Mouse (Mus musculus) forebrain, embryonic 16.5 days (tissue): ENCODE results near the gene Cox17. TPM values are rescaled to one million over a fixed set of nuclear protein-coding genes. Genes with fewer than 3 reads are reported as not detected.
A peak's percentile ranks its signal among the peaks of the same experiment; 100 is the strongest.

ENCODE experiments used
- ATAC-seq: fragments of 200-750 bp; cut with Nextera tagmentation; 2 replicates; pipeline ENCODE4 v1.8.0; 2017; ENCODE audit warnings: mild to moderate bottlenecking, moderate library complexity
- H3K27ac ChIP-seq: fragments of 300-500 bp; sonication (generic); 2 replicates; pipeline ENCODE4 v1.5.1; 2014; ENCODE audit warnings: low read length, control low read depth
- H3K27me3 ChIP-seq: fragments of 300-500 bp; sonication (generic); replicated peaks from 2 replicates; pipeline ENCODE4 v1.6.1; 2014; ENCODE audit warnings: low read length; ENCODE audit not compliant: control insufficient read depth, insufficient read depth
- H3K36me3 ChIP-seq: fragments of 300-500 bp; sonication (generic); 2 replicates; pipeline ENCODE4 v1.6.1; 2014; ENCODE audit not compliant: control insufficient read depth, insufficient read depth
- H3K4me1 ChIP-seq: fragments of 300-500 bp; sonication (generic); replicated peaks from 2 replicates; pipeline ENCODE4 v1.6.1; 2014; ENCODE audit warnings: low read length; ENCODE audit not compliant: control insufficient read depth, insufficient read depth
- H3K4me2 ChIP-seq: fragments of 300-500 bp; sonication (generic); 2 replicates; pipeline ENCODE4 v1.6.1; 2014; ENCODE audit warnings: mild to moderate bottlenecking, low read length, control low read depth
- H3K4me3 ChIP-seq: fragments of 300-500 bp; sonication (generic); replicated peaks from 2 replicates; pipeline ENCODE4 v1.5.1; 2014; ENCODE audit warnings: mild to moderate bottlenecking, low read length, control low read depth
- H3K9ac ChIP-seq: fragments of 300-500 bp; sonication (generic); replicated peaks from 2 replicates; pipeline ENCODE4 v1.6.1; 2014; ENCODE audit warnings: low read depth, low read length, control low read depth
- H3K9me3 ChIP-seq: fragments of 300-500 bp; sonication (generic); 2 replicates; pipeline ENCODE4 v1.6.1; 2016; ENCODE audit warnings: low read length; ENCODE audit not compliant: control insufficient read depth
- WGBS: fragments of 180-500 bp; shearing (Covaris S2); extraction: QIAGEN DNeasy Blood & Tissue Kit; methylation state at CpG from one replicate; pipeline ENCODE4 v1.1.7; 2014; 5-methylcytosine and 5-hydroxymethylcytosine counted together
- polyA plus RNA-seq: library from polyadenylated mRNA; unstranded; fragments of >200 nt; fragmentation: Nextera tagmentation; extraction: Ambion mirVana; gene quantifications from 2 replicates; pipeline ENCODE4 v1.2.1, GENCODE M21; 2015

The Cox17 gene
- polyA plus RNA-seq, 1 experiment from 2014 or later, result 88.6 TPM

GRCm38 (mm10) chr16:38373941-38374340 lies 27.1 kb downstream of the Cox17 start:
- no peak for ATAC-seq
- no peaks in the 10 kb centered on the region for H3K27me3 ChIP-seq
- WGBS, result 82% methylated on average over 16 of the region's 16 CpGs
- no peaks in the 10 kb centered on the region for H3K9me3 ChIP-seq
- H3K36me3 ChIP-seq, result no peaks in the 10 kb centered on the region
- H3K27ac ChIP-seq, result no peak overlapping the region
- H3K4me2 ChIP-seq, result no peak overlapping the region
- H3K9ac ChIP-seq, result no peak overlapping the region
- H3K4me1 ChIP-seq, result peaks cover 12% of the 10 kb centered on the region
- no peak overlapping the region for H3K4me3 ChIP-seq

- Histone ChIP-seq H3K36me3 (no peaks in the 10 kb centered on the region), H3K27me3 (no peaks in the 10 kb centered on the region), H3K4me3 (no peak overlapping the region), H3K4me1 (peaks cover 12% of the 10 kb centered on the region), H3K27ac (no peak overlapping the region), H3K9ac (no peak overlapping the region), H3K4me2 (no peak overlapping the region), H3K9me3 (no peaks in the 10 kb centered on the region)
- no peak for ATAC-seq
- 83% methylated on average over 10 of the region's 10 CpGs for WGBS
These were observed 27.8 kb downstream of the Cox17 start for GRCm38 (mm10) chr16:38374379-38375140.

GRCm38 (mm10) chr16:38375182-38375581 lies 28.4 kb downstream of the Cox17 start:
- H3K36me3 ChIP-seq, result no peaks in the 10 kb centered on the region
- no peaks in the 10 kb centered on the region for H3K27me3 ChIP-seq
- H3K4me3 ChIP-seq, result no peak overlapping the region
- no peaks in the 10 kb centered on the region for H3K9me3 ChIP-seq
- H3K4me1 ChIP-seq, result peaks cover 12% of the 10 kb centered on the region
- ATAC-seq, result no peak
- no peak overlapping the region for H3K27ac ChIP-seq
- WGBS, result 85% methylated on average over 7 of the region's 7 CpGs
- no peak overlapping the region for H3K9ac ChIP-seq
- H3K4me2 ChIP-seq, result no peak overlapping the region

- peak overlapping the region; percentile 32 for H3K4me3 ChIP-seq
- peaks cover 12% of the 10 kb centered on the region for H3K4me1 ChIP-seq
These were observed 29.5 kb downstream of the Cox17 start for GRCm38 (mm10) chr16:38376163-38376840.

GRCm38 (mm10) chr16:38376841-38377249 lies 30.1 kb downstream of the Cox17 start:
- 52% methylated on average over 8 of the region's 8 CpGs for WGBS
- ATAC-seq, result peak; percentile 27; the same call in 1 of the 2 replicates
- H3K27ac ChIP-seq, result peak overlapping the region; percentile 57

More at GRCm38 (mm10) chr16:38376163-38376840, 29.5 kb downstream of the Cox17 start:
- Histone ChIP-seq H3K9me3 (no peaks in the 10 kb centered on the region), H3K27ac (peak overlapping the region; percentile 57), H3K4me2 (peak overlapping the region; percentile 47), H3K27me3 (no peaks in the 10 kb centered on the region), H3K9ac (peak overlapping the region; percentile 48; the same call in 1 of the 2 replicates), H3K36me3 (no peaks in the 10 kb centered on the region)
- ATAC-seq, result peak; percentile 93
- 20% methylated on average over 17 of the region's 17 CpGs for WGBS

GRCm38 (mm10) chr16:38377546-38377945 lies 30.8 kb downstream of the Cox17 start:
- 85% methylated on average over 6 of the region's 6 CpGs for WGBS
- Histone ChIP-seq H3K27ac (no peak overlapping the region), H3K9ac (no peak overlapping the region), H3K4me1 (peaks cover 12% of the 10 kb centered on the region), H3K36me3 (no peaks in the 10 kb centered on the region), H3K9me3 (no peaks in the 10 kb centered on the region), H3K27me3 (no peaks in the 10 kb centered on the region), H3K4me3 (no peak overlapping the region), H3K4me2 (no peak overlapping the region)
- no peak for ATAC-seq

More at GRCm38 (mm10) chr16:38376841-38377249, 30.1 kb downstream of the Cox17 start:
- no peaks in the 10 kb centered on the region for H3K9me3 ChIP-seq
- no peaks in the 10 kb centered on the region for H3K36me3 ChIP-seq
- peaks cover 12% of the 10 kb centered on the region for H3K4me1 ChIP-seq
- H3K9ac ChIP-seq, result peak overlapping the region; percentile 48; the same call in 1 of the 2 replicates
- H3K27me3 ChIP-seq, result no peaks in the 10 kb centered on the region
- peak overlapping the region; percentile 47 for H3K4me2 ChIP-seq
- H3K4me3 ChIP-seq, result peak overlapping the region; percentile 32

- WGBS, result 83% methylated on average over 6 of the region's 6 CpGs
- no peak for ATAC-seq
These were observed 31.8 kb downstream of the Cox17 start for GRCm38 (mm10) chr16:38378591-38378990.

GRCm38 (mm10) chr16:38379088-38379487 lies 32.3 kb downstream of the Cox17 start:
- Histone ChIP-seq H3K27ac (no peak overlapping the region), H3K36me3 (no peaks in the 10 kb centered on the region), H3K27me3 (no peaks in the 10 kb centered on the region), H3K4me2 (no peak overlapping the region), H3K9me3 (no peaks in the 10 kb centered on the region), H3K4me1 (peaks cover 12% of the 10 kb centered on the region), H3K4me3 (no peak overlapping the region), H3K9ac (no peak overlapping the region)
- 61% methylated on average over 6 of the region's 6 CpGs for WGBS
- no peak for ATAC-seq

More at GRCm38 (mm10) chr16:38378591-38378990, 31.8 kb downstream of the Cox17 start:
- no peak overlapping the region for H3K9ac ChIP-seq
- H3K4me2 ChIP-seq, result no peak overlapping the region
- peaks cover 12% of the 10 kb centered on the region for H3K4me1 ChIP-seq
- H3K27me3 ChIP-seq, result no peaks in the 10 kb centered on the region
- no peaks in the 10 kb centered on the region for H3K9me3 ChIP-seq
- no peaks in the 10 kb centered on the region for H3K36me3 ChIP-seq
- no peak overlapping the region for H3K27ac ChIP-seq
- H3K4me3 ChIP-seq, result no peak overlapping the region

- no peak for ATAC-seq
- H3K4me3 ChIP-seq, result no peak overlapping the region
- WGBS, result 51% methylated on average over 3 of the region's 3 CpGs
- H3K9ac ChIP-seq, result no peak overlapping the region
- no peaks in the 10 kb centered on the region for H3K27me3 ChIP-seq
- H3K27ac ChIP-seq, result no peak overlapping the region
- H3K9me3 ChIP-seq, result no peaks in the 10 kb centered on the region
- H3K4me2 ChIP-seq, result no peak overlapping the region
- peaks cover 12% of the 10 kb centered on the region for H3K4me1 ChIP-seq
- no peaks in the 10 kb centered on the region for H3K36me3 ChIP-seq
These were observed 32.7 kb downstream of the Cox17 start for GRCm38 (mm10) chr16:38379493-38379892.
